In genomic region chr5:32478972-32479371, GRCm38 (mm10) we compare ENCODE assay signal across 24 mouse cellular contexts. TPM values are rescaled to one million over a fixed set of nuclear protein-coding genes. Genes with fewer than 3 reads are reported as not detected.
A peak's percentile ranks its signal among the peaks of the same experiment; 100 is the strongest.
DNase-seq lines count a peak whose midpoint lies in the region; ATAC-seq lines count a peak whose summit lies in the region.
"Had no signal": no experiment of that assay in that cellular context is flagged by ENCODE, and none has a peak within 500 bp of the region (broad histone marks: within the 10 kb centered on the region; RNA-seq: fewer than 3 reads in every experiment).

No protein-coding gene starts in this region.

- no peak overlapping the region for H3K4me2 ChIP-seq in heart, embryonic 11.5 days
- H3K4me2 ChIP-seq: forebrain, embryonic 13.5 days; heart, embryonic 12.5 days; heart, embryonic 15.5 days; hindbrain, embryonic 13.5 days had no signal

- H3K36me3 ChIP-seq in heart, embryonic 11.5 days (ENCODE audit: control insufficient read depth, insufficient read depth, low read length): peaks cover 23% of the 10 kb centered on the region

- 91% methylated on average over 4 of the region's 4 CpGs for WGBS in heart, embryonic 11.5 days (ENCODE audit: insufficient replicate concordance)

- H3K4me3 ChIP-seq in heart, embryonic 11.5 days (ENCODE audit: low read depth, low read length): no peak overlapping the region
- H3K4me3 ChIP-seq: forebrain, embryonic 10.5 days; forebrain, embryonic 13.5 days; gastrocnemius, adult 2 months; heart, embryonic 12.5 days; heart, embryonic 15.5 days; hindbrain, embryonic 10.5 days; hindbrain, embryonic 13.5 days had no signal

- H3K27me3 ChIP-seq in heart, embryonic 11.5 days (ENCODE audit: control insufficient read depth, insufficient read depth, low read length): no peaks in the 10 kb centered on the region
- H3K27me3 ChIP-seq: forebrain, embryonic 13.5 days; heart, embryonic 12.5 days; heart, embryonic 15.5 days; hindbrain, embryonic 13.5 days had no signal

- DNase-seq in heart, adult 11 months: peak; percentile 4
- peak; percentile 39 for DNase-seq in CD4-positive helper T cell, adult 2 months (ENCODE audit: low read depth, low spot score)
- no peak for DNase-seq in frontal cortex, postnatal 14 days (ENCODE audit: low spot score in 2 of 2)
- DNase-seq: adrenal gland, postnatal 10 days; adrenal gland, postnatal 36 days; cerebellum, adult 18-20 months; cerebellum, adult 9-10 months; cerebellum, postnatal 14 days; gastrocnemius, adult 2 months; gastrocnemius, postnatal 25 days; heart, postnatal 10 days; heart, postnatal 36 days had no signal

- no peak for ATAC-seq in heart, embryonic 11.5 days (replicated peaks; ENCODE audit: insufficient number of reproducible peaks, low FRiP score, low TSS enrichment)
- ATAC-seq in activated CD4-positive, CD25-positive, alpha-beta regulatory T cell, adult 4 months: peak; percentile 77
- no peak for ATAC-seq in granulocyte monocyte progenitor cell, adult 5-6 weeks (replicated peaks; ENCODE audit: poor library complexity, severe bottlenecking)
- ATAC-seq: forebrain, embryonic 13.5 days; forebrain, embryonic 16.5 days; hindbrain, embryonic 16.5 days; intestine, embryonic 16.5 days had no signal

- no peak overlapping the region for H3K9ac ChIP-seq in heart, embryonic 11.5 days (ENCODE audit: low read depth, low read length)
- H3K9ac ChIP-seq: forebrain, embryonic 13.5 days; heart, embryonic 12.5 days; heart, embryonic 15.5 days; hindbrain, embryonic 13.5 days had no signal

- no peaks in the 10 kb centered on the region for H3K9me3 ChIP-seq in heart, embryonic 11.5 days (replicated peaks; ENCODE audit: control insufficient read depth, low read length)
- H3K9me3 ChIP-seq: forebrain, embryonic 10.5 days; forebrain, embryonic 13.5 days; heart, embryonic 12.5 days; heart, embryonic 15.5 days; hindbrain, embryonic 10.5 days; hindbrain, embryonic 13.5 days had no signal

- no peaks in the 10 kb centered on the region; the same call in 1 of the 2 replicates for H3K4me1 ChIP-seq in heart, embryonic 11.5 days (ENCODE audit: control insufficient read depth, insufficient read depth, low read length)
- H3K4me1 ChIP-seq: forebrain, embryonic 10.5 days; forebrain, embryonic 13.5 days; hindbrain, embryonic 10.5 days; hindbrain, embryonic 13.5 days had no signal

- H3K27ac ChIP-seq in heart, embryonic 11.5 days (ENCODE audit: low read depth, low read length): no peak overlapping the region
- H3K27ac ChIP-seq: forebrain, embryonic 10.5 days; forebrain, embryonic 13.5 days; gastrocnemius, adult 2 months; heart, embryonic 15.5 days; hindbrain, embryonic 10.5 days; hindbrain, embryonic 13.5 days had no signal

RNA-seq across cellular contexts. Expression of gene Ppp1cb, which starts 20.3 kb away (rescaled TPM):
- 264 and 300 TPM in 2 replicates for polyA plus RNA-seq in heart, embryonic 11.5 days (2014; fragmentation: Nextera tagmentation; extraction: Ambion mirVana)
- polyA plus RNA-seq in activated CD4-positive, CD25-positive, alpha-beta regulatory T cell, adult 4 months (2017; shearing (Covaris generic)): 100 to 1,000 TPM in 1 of 2 experiments, 10 to 100 TPM in 1; 85.8 to 154 TPM
- total RNA-seq in granulocyte monocyte progenitor cell, adult 5-6 weeks (2014; fragmentation: Nextera tagmentation): 112 and 221 TPM in 2 replicates
- 282 and 366 TPM in 2 replicates for total RNA-seq in granulocyte monocyte progenitor cell, adult 5-6 weeks (2017)

Comparison
In these comparisons a context has a peak if more than half of its experiments do, and no peak if none do; other contexts are left out.
1. DNase-seq: peak in heart, adult 11 months (single experiment) and CD4-positive helper T cell, adult 2 months (single experiment); none in frontal cortex, postnatal 14 days (0 of 2).